Mouse (Mus musculus) liver, embryonic 14.5 days (tissue): ENCODE measurements around the gene 4933428G20Rik.

Source experiments
- CTCF ChIP-seq: IDR thresholded peaks from 2 replicates; pipeline ENCODE4 v1.5.1; 2016; ENCODE audit warnings: antibody characterized with exemption, low read depth, control low read depth
- EP300 ChIP-seq: IDR thresholded peaks from 2 replicates; pipeline ENCODE4 v1.6.1; 2016; ENCODE audit warnings: antibody characterized with exemption, low read depth

DNA sequence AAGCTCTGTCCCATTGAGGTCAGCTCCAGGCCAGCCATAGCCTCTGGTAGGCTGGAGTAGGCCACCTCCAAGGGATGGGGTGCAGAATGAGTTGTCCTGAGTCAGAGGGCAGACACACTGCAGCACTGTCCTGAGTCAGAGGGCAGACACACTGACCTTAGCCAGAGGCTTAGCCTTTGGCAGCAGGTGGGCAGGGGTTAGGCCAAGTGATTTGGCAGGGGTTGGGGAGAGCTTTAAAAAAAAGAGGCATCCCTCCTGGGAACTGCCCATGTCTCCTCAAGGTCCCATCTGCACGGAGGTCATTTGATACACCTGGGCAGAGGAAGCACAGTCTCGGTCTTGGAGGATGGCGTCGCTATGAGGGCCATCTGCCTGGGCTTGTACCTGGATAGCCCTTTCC is 36.1 kb downstream of the 4933428G20Rik start:
- no peak for TF ChIP-seq CTCF
- no peak for TF ChIP-seq EP300
